Mouse (Mus musculus) stomach, postnatal 0 days (tissue): ENCODE measurements around the gene Kidins220.

Experiments
- CTCF ChIP-seq: IDR thresholded peaks from 2 replicates; pipeline ENCODE4 v1.5.1; 2016; ENCODE audit warnings: antibody characterized with exemption, low read depth, mild to moderate bottlenecking, moderate library complexity
- EP300 ChIP-seq: optimal IDR thresholded peaks from 2 replicates; pipeline ENCODE3; 2016; ENCODE audit warnings: antibody characterized with exemption

- no peak for TF ChIP-seq CTCF
- no peak for TF ChIP-seq EP300
Measured at GRCm38 (mm10) chr12:24962362-24962967, 12.3 kb upstream of the Kidins220 start.
